Mouse (Mus musculus): ENCODE measurements around the gene Atxn7l3.

Atxn7l3 gene

DNA sequence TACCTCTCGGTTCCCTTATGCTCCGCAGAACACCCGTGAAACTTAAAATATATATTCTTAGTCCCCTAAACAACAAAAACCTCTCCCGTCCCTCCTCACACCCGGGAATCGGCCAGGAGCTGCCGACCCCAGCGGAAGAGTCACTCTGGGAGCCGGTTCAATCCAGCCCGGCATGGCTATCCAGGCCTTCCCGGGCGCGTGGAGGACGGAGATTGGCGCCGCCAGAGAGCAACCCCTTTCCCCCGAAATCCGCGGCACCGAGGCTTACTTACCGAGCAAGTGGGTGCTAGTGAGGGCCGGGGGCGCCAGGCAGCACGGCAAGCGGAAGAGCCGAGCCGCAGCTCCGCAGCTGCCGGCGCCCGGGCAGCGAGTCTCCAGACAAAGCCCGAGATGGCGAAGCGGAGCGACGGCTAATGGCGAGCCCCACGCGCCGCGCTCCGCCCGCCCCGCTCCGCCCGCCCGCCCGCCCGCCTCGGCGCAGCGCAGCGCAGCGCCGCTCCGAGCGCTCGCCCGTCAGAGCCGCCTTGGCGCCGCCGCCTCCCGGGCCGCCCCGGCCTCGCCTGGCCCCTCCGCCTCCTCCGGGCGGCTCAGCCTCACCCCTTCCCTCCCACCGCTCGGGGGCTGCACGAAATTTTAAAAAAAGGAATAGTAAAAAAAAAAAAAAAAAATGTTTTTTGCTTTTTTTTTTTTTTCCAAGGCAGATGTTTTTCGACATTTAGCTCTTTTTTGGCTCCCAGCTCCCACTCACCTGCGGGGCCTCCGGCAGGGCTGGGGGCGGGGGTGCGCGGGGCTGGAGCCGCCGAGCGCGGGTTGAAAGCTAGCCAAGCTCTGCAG lies 22.4 kb upstream of the Atxn7l3 start:
- peak; percentile 50 for DNase-seq (ENCODE audit: low spot score)

GRCm38 (mm10) chr11:102317901-102318575 lies 21.6 kb upstream of the Atxn7l3 start:
- peak; percentile 53 for DNase-seq (ENCODE audit: low spot score)

DNA sequence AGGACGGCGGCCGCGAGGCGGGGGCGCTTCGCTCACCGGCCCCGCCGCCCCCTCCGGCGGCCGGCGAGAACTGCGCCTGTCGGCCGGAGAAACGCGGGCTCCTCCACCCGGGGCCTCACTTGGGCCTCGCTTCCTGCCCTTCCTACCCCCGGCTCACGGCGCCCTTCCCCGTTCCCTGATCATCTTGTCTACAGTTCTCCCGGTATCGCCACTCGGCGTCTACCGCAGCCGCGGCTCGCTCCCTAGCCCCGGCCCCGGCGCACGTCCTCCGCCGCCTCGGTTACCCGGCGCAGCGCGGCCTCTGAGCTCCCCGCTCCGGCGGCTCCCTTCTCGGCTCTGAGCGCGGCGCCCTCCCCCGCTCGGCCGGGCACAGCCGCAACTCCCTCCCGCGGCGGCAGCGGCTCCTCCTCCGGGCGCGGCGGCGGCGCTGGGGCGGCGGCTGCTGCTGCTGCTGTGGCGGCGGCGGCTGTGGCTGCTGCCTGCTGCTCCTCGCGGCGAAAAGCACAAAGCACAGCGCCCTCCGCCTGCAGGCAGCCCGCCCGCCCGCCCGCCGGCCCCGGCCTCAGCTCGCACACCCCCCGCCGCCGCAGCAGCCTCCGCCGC lies 21.0 kb upstream of the Atxn7l3 start:
- peak; percentile 78 for DNase-seq (ENCODE audit: low spot score)

GRCm38 (mm10) chr11:102316572-102317297 lies 20.3 kb upstream of the Atxn7l3 start:
- DNase-seq (ENCODE audit: low spot score): peak; percentile 83

DNA sequence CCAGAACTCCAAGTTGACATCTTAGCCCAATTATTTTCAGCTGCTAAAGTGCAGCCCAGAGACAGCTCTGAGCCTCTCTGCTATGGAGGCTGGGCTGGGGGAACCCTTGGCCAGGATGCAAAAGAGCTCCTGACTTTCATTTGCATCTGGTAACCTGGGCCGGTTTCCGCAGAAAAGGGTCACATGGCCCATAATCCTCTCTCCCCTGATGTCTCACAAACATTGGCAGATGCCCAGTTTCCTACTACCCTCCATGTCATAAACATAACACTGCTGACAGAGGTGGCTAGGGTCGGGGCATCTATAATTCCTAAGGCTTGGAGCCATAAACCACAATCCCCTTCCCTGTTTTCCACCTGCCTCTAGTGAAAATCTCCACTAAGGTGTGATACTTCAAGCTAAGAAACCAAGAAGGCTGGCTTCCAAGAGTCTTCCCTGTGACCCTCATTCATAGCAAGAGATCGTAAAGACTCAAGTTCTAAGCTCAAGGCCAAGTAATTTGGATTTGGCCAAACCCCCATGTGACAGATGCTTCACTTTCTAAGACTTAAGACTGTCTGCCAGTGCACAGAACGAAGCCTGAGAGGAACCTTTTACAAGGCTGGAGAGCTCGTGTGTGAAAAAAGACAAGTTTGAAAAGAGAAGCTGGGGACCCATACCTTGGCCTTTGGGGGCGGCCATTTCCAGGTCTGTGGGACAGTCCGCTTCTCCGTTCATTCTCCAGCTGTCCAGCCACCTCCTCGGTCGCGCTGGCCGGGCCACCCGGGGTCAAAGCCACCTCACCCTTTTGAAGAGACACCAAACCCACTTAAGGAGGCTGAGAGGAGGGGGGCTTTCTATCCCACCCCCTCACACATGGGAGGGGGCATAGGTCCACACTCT lies 19.5 kb upstream of the Atxn7l3 start:
- DNase-seq (ENCODE audit: low spot score): no peak

GRCm38 (mm10) chr11:102314321-102314720 lies 17.9 kb upstream of the Atxn7l3 start:
- DNase-seq (ENCODE audit: low spot score): no peak

DNA sequence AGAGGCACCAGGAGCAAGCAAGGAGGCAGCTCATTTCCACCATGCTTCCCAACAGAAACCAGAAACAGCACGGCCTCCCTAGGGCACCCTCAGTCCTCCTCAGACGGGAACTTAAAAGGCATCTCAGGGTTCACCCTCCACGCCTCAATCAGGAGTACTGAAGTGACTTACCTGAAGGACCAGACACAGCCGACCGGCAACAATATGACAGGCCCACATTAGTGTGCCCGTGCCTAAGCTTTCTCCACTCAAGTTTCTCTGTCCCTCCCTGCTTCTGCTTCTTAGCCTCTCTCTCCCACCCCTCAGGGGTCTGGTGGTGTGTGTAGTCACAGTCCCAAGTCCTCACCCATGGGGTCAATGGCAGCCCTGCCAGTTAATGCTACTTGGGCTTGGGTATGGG lies 16.2 kb upstream of the Atxn7l3 start:
- no peak for DNase-seq (ENCODE audit: low spot score)

DNA sequence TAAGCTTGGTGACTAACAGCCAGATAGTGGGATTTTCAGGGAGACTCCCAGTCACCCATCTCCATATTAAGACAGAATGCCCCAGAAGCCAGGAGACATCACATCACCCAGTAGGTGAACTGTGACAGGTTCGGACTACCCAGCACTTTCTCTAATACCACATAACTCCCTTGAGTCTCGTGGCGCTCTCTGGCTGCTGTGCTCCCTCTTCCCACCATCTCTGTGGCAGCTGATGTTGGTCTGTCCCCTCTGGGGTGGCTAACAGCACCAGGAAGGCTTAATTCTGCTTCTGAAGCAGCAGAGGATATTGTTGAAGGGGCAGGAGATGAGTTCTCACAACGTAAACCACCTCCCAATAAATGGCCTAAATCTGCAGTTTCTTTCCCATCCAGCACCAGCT lies 15.5 kb upstream of the Atxn7l3 start:
- no peak for DNase-seq (ENCODE audit: low spot score)

DNA sequence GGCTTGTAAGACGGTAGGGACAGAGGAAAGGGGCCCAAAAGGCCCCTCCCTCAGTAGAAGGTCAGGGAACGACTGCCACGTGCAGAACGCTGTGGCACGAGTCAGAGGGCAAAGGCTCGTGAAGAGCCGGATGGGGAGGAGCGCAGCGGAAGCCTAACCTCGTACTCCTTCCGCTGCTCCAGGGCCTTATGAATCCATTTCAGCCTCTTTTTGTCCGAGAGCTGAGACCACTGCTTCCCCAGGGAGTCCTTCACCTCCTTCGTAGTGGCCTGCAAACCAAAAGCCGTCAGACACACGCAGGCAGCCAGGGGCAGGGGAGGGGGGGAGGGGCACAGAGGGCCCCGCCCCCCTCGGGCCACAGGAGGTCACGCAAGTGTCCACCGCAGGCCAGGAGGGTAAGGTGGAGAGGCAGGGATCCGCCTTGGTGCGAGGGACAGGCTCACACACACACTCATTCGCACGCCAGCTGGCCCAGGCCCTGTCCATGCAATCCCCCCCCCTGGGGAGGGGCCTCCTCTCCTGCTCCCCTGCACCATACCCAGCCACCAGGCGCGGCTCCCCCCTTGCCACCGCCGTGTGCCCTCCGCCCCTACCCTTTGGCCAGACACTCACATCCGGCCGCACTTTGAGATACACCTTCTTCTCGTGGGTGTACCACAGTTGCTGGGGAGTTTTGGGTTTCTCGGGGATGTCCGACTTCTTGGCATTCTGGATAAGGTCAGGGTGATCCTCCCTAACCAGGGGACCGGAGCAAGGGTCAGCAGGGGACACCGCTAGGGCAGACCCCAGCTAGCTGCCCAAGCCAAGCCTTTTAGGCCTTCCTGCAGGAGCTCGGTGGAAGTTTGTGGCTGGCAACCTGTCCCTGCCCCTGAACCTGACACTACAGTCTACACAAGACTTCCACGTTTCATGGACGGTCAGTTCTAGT lies 14.6 kb upstream of the Atxn7l3 start:
- no peak for DNase-seq (ENCODE audit: low spot score)

DNA sequence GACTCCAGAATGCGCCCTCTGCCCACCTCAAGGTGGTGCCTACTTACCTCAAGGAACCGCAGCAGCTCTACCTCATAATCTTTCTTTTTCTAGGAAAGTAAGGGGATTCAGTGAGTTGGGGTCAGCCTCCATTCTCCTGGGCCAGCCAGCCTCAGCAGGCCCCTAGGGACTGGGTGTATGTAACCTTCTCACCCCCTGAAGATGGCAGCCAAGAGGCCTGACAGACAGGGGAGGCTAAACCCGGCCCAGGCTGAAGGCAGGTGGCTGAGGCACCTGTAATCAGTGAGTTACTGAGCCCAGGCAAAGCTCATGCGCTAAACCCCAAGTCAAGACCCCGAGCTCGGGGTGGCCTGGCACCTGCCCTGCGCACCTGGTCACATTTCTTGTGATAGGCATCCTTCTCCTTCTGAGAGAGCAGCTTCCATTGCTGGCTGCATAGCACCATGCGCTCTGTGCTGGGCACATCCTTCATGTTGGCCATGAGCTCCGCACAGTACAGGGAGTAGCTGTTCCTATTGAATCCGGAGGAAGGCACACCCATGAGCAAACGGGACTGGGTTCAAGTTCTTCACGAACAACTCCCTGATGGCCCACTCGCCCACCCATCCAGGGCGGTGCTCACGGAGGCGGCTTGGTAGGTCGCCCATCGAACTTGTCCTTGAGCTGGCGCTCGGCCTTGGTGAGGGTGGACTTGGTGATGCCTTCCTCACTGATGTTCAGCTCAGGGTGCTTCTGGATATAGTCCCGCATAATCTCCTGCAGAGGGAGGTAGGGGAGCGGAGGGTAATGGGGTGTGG lies 13.6 kb upstream of the Atxn7l3 start:
- no peak for DNase-seq (ENCODE audit: low spot score)

GRCm38 (mm10) chr11:102308979-102309378 lies 12.5 kb upstream of the Atxn7l3 start:
- peak; percentile 97 for DNase-seq (ENCODE audit: low spot score)

GRCm38 (mm10) chr11:102308104-102308503 lies 11.7 kb upstream of the Atxn7l3 start:
- DNase-seq (ENCODE audit: low spot score): no peak

GRCm38 (mm10) chr11:102305359-102305758 lies 8.9 kb upstream of the Atxn7l3 start:
- DNase-seq (ENCODE audit: low spot score): no peak

- DNase-seq (ENCODE audit: low spot score): no peak
Measured at GRCm38 (mm10) chr11:102304141-102304540, 7.7 kb upstream of the Atxn7l3 start.

DNA sequence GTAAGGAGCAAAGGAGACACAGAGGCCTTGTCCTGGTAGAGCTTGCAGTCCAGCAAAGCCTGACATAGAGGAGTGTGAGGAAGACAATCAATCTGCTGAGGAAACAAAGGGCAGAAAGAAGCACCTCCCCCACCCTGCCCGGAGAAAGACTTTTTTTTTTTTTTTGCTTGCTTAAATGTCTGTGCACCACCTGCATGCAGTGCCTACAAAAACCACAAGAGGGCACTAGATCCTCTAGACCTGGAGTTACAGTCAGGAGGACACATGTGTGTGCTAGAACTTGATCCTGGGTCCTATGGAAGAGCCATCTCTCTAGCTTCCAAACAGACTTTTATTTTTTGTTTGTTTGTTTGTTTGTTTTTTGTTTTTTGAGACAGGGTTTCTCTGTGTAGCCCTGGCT lies 3.4 kb upstream of the Atxn7l3 start:
- peak; percentile 68 for DNase-seq (ENCODE audit: low spot score)

DNA sequence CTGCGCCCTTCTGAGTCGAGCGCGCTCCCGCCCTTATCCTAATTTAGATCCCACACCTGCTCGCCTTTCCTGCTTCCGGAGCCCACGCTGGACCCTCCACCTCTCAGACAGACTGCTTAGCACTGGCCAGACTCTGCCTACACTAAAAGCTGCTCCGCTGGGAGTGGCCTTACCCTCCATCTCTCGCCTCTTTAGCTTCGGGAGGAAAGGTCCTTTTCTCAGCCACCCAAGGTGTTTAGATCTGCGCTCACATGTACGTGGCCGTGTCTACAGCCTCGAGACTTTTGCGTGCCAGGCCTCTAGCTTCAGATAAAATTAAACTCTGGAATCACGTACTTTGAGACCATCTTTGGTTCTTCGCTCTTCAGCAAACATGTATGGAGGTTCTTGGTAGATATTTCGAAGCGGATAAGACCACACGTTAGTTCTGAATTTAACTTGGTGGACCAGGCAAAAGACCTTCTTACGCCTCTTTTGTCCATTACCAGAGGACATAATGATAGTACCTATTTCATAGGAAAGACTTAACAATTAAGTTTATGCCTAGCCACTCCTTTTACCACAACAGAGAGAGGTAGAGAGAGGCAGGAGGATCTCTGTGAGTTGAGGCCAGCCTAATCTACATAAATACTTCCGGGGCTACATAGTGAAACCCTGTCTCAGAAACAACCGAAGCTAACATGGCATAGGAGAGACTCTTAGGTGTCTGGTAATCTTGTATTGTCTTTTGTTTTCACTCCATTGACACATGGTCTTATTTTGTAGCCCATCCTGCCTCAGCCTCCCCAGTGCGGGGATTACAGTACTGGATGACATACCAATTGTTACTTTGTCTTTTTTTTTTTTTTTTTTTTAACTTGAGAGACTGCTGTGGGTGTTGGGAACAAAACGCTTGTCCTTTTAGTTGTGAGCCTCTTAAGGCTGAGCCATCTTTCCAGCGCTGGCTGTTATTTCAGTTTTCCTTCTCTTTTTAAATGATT lies 1.4 kb upstream of the Atxn7l3 start:
- DNase-seq (ENCODE audit: low spot score): peak; percentile 39

GRCm38 (mm10) chr11:102295598-102296471 lies 596 bp downstream of the Atxn7l3 start:
- DNase-seq (ENCODE audit: low spot score): no peak
